Mouse (Mus musculus) heart, adult 2 months (tissue): ENCODE results near the gene Adi1.

Source experiments
- EP300 ChIP-seq: fragments of 200-500 bp; IDR thresholded peaks from 2 replicates; pipeline ENCODE4 v1.6.1; 2011; ENCODE audit warnings: low read depth, low read length, control low read depth; ENCODE audit not compliant: insufficient read depth
- POLR2A ChIP-seq: fragments of 200-500 bp; IDR thresholded peaks from 2 replicates; pipeline ENCODE4 v1.6.1; 2011; ENCODE audit warnings: mild to moderate bottlenecking, low read depth, low read length, control low read depth; ENCODE audit not compliant: insufficient read depth

DNA sequence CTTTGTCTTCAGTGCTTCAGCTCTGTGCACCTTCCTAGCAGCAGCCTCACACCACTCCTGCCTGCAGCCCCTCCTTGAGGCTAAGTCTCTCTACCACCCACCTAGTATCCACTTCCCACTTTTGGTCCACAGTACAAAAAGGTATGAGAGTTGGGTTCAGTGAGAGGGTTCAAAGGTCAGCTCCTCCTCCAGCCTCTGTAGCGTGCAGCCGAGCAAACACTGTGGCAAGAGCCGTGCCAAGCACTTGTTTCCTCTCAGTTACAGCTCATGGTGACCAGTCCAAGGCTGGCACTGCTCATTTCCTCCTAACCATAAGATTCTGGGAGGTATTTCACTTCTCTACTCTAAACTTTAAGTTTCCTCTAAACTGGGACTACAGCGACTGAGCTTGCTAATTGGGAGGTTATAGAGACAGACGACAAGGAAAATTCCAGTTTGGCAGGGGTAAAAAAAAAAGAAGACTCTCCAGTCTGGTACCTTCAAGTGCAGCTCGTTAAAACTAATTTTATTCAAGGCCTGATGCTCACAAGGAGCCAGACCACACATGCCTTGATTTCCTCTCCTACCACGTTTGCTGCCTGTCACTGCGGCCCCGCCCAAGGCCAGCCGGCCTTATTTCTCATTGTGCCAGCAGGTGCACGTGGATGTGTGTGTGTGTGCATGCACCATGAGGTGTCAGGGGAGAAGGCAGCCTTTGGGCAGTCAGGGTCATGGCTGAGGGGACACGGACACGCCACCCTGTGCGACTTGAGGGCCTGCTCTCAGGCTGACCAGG is 23.0 kb downstream of the Adi1 start:
- no peak for TF ChIP-seq POLR2A
- no peak for TF ChIP-seq EP300
